Mouse (Mus musculus) forebrain, postnatal 0 days (tissue): ENCODE results near the gene Golga5. TPM values are rescaled to one million over a fixed set of nuclear protein-coding genes. Genes with fewer than 3 reads are reported as not detected.

Experiments
- ATAC-seq: fragments of 200-750 bp; cut with Nextera tagmentation; 2 replicates; pipeline ENCODE4 v1.8.0; 2017; ENCODE audit warnings: mild to moderate bottlenecking, moderate library complexity
- DNase-seq: peaks from one replicate; pipeline ENCODE4 v3.0.0-alpha.2; 2015
- H3K27ac ChIP-seq: fragments of 300-500 bp; sonication (generic); 2 replicates; pipeline ENCODE4 v1.5.1; 2014; ENCODE audit warnings: low read depth, mild to moderate bottlenecking, antibody characterized with exemption, low read length, moderate library complexity, mixed read lengths
- H3K27me3 ChIP-seq: fragments of 300-500 bp; sonication (generic); 2 replicates; pipeline ENCODE4 v1.6.1; 2014; ENCODE audit warnings: mild to moderate bottlenecking, low read length, mixed read lengths; ENCODE audit not compliant: insufficient read depth
- H3K36me3 ChIP-seq: fragments of 300-500 bp; sonication (generic); 2 replicates; pipeline ENCODE4 v1.6.1; 2014; ENCODE audit warnings: mild to moderate bottlenecking, moderate library complexity; ENCODE audit not compliant: insufficient read depth
- H3K4me1 ChIP-seq: fragments of 300-500 bp; sonication (generic); 2 replicates; pipeline ENCODE4 v1.6.1; 2014; ENCODE audit warnings: antibody characterized with exemption; ENCODE audit not compliant: insufficient read depth
- H3K4me2 ChIP-seq: fragments of 300-500 bp; sonication (generic); 2 replicates; pipeline ENCODE4 v1.6.1; 2014; ENCODE audit warnings: low read depth, mild to moderate bottlenecking, moderate library complexity
- H3K4me3 ChIP-seq: fragments of 300-500 bp; sonication (generic); 2 replicates; pipeline ENCODE4 v1.5.1; 2014; ENCODE audit warnings: low read depth, low read length, mixed read lengths
- H3K9ac ChIP-seq: fragments of 300-500 bp; sonication (generic); 2 replicates; pipeline ENCODE4 v1.6.1; 2014; ENCODE audit warnings: mild to moderate bottlenecking
- H3K9me3 ChIP-seq: fragments of 300-500 bp; sonication (generic); 2 replicates; pipeline ENCODE4 v1.6.1; 2016; ENCODE audit warnings: low read length
- CTCF ChIP-seq: sonication (generic); IDR thresholded peaks from 2 replicates; pipeline ENCODE4 v1.5.1; 2016; ENCODE audit warnings: antibody characterized with exemption, control low read depth, low read depth
- WGBS: fragments of 180-500 bp; shearing (Covaris S2); extraction: QIAGEN DNeasy Blood & Tissue Kit; methylation state at CpG from one replicate; pipeline ENCODE4 v1.1.7; 2014; 5-methylcytosine and 5-hydroxymethylcytosine counted together
- polyA plus RNA-seq: library from polyadenylated mRNA; unstranded; fragments of >200 nt; fragmentation: Nextera tagmentation; extraction: Ambion mirVana; gene quantifications from 2 replicates; pipeline ENCODE4 v1.2.1, GENCODE M21; 2015
- total RNA-seq: library from RNA; depleted of rRNA; stranded (reverse); fragments of >200 nt; gene quantifications from 2 replicates; pipeline ENCODE4 v1.2.3, GENCODE M21; 2014; rRNA removed

Gene Golga5
- total RNA-seq (28.9 and 34.9 TPM in 2 replicates), polyA plus RNA-seq (24.4 and 25.6 TPM in 2 replicates)

DNA sequence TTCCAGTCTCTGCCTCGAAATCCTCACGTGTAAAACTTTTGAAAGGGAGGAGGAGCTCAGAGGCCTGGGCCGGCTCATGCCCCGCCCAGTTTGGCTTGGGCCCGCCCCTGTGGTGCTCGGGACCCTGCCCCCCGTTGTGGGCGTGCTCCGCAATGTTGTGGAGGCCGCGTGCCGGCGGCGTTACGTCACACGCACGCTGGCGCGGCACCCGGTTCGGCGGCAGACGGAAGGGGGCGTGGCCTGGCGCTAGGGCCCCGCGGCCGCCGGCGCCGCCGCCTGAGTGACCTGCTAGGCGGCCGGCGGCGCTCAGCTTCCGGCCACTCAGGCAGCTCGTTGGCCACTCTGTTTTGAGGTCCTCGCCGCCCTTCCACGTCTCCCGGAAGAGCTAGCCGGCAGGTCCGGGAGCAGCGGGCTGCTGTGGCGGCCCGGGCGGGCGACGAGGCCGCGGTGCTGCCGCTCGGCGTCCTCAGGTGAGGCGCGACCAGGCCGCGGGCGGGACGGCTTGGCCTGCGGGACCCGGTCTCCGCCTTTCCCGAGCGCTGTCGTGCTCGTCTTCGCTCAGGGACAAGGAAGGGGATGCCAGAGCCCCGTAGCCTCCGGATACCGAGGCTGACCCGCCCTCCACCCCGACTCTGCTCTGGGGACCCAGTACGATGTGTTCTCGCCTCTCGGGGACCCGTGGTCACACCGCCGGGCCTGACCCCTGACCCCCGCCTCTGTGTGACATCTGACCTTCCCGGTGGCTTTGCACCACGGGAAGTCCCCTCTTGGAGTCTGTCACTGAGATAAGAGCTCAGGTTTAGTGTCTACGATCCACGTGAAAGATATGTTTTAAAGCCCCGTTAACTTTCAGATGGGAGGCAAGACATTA lies at the start of gene Golga5:
Gene Golga5 (plus strand): TSS at position 242 of the 871 bp plus-strand sequence.
- Histone ChIP-seq H3K4me3 (peak within 1 kb of the TSS; percentile 87), H3K36me3 (peaks cover 5% of the 10 kb centered on the region; the same call in 1 of the 2 replicates), H3K4me1 (peaks cover 7% of the 10 kb centered on the region; the same call in 1 of the 2 replicates), H3K27ac (peak within 1 kb of the TSS; percentile 82), H3K9ac (peak within 1 kb of the TSS; percentile 69), H3K27me3 (no peaks in the 10 kb centered on the region), H3K4me2 (peak within 1 kb of the TSS; percentile 86), H3K9me3 (no peaks in the 10 kb centered on the region)
- under 1% methylated on average over 58 of the region's 86 CpGs for WGBS
- no peak; the same call in 1 of the 2 replicates for TF ChIP-seq CTCF
- peak; percentile 99 for ATAC-seq
- peak; percentile 98 for DNase-seq

DNA sequence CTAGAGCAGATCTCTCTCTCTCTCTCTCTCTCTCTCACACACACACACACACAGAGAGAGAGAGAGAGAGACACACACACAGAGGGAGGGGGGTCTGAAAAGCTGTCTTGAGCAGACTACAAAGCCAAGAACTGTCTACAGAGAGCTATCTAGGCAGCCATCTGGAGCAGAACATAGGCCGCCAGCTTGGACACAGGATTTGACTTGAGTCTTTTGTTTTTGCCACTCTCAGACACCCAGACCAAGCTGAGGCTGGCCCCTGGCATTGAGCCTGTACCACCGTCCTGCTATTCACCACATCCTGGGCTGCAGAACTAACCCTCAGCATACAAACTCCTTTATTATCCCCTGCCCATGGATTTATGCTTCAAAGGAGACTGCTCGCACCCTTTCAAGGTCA lies 49.4 kb upstream of the Golga5 start:
- no peak overlapping the region for H3K4me3 ChIP-seq
- WGBS = 23% methylated on average over 3 of the region's 3 CpGs
- H3K36me3 ChIP-seq = peaks cover 11% of the 10 kb centered on the region; the same call in 1 of the 2 replicates
- no peak for TF ChIP-seq CTCF
- H3K9me3 ChIP-seq = no peaks in the 10 kb centered on the region
- H3K9ac ChIP-seq = no peak overlapping the region
- H3K27ac ChIP-seq = no peak overlapping the region
- DNase-seq (peak; percentile 43), ATAC-seq (peak; percentile 91)
- no peak overlapping the region for H3K4me2 ChIP-seq
- H3K27me3 ChIP-seq = no peaks in the 10 kb centered on the region
- no peaks in the 10 kb centered on the region for H3K4me1 ChIP-seq

DNA sequence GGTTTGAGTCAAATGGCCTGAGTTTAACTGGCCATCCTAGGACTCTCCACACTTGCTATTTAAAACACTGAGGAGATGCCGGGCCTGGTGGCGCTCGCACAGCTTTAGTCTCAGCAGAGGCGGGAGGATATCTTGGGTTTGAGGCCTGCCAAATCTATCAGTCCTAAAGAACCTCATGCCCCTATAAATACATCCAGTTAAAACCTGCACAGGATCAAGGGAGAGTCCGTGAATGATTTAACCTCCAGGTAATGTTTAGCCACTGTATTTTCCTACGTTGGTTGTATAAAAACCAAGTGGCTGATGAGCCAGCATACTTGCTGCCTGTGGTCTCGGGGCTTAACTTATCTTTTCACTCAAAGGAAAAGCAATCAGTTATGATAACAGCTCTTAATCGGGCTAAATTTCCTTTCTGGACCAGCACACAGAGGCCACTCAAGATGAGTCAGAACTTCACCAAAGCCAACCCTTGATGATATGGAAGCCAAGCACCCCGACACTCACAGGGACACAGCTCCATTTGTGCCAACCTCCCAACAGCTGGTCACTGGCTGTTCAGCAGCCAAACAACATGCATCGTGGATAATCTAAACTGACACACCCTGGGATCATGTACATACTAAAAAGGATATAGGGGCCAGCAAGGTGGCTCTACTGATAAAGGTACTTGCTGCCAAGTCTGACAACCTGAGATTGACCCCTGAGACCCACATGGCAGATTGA lies 48.6 kb upstream of the Golga5 start:
- 90% methylated on average over 10 of the region's 10 CpGs for WGBS
- no peak overlapping the region for H3K4me3 ChIP-seq
- no peaks in the 10 kb centered on the region for H3K27me3 ChIP-seq
- no peak overlapping the region for H3K27ac ChIP-seq
- ATAC-seq (no peak), DNase-seq (no peak)
- H3K9ac ChIP-seq = no peak overlapping the region
- H3K36me3 ChIP-seq = peaks cover 11% of the 10 kb centered on the region; the same call in 1 of the 2 replicates
- H3K9me3 ChIP-seq = no peaks in the 10 kb centered on the region
- no peak for TF ChIP-seq CTCF
- H3K4me1 ChIP-seq = no peaks in the 10 kb centered on the region
- no peak overlapping the region for H3K4me2 ChIP-seq

DNA sequence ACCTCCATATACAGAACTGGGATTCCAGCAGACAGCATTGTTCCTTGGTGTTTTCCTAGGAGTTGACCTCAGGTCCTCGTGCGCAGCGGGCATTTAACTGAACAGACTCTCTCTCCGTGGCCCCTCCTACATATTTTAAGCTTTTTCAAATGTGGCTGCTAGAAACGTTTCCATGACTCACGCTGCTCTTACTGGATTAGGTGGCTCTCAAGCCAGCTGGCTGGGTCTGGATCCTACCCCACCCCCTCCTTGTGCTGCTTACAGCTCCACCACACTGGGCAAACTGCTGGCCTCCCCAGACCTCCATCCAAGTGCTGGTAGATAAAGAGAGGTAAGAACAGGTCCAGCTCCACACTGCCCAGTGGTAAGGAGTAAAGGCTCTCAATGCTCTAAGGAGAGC lies 46.9 kb upstream of the Golga5 start:
- 83% methylated on average over 6 of the region's 6 CpGs for WGBS
- no peak for TF ChIP-seq CTCF
- H3K4me3 ChIP-seq = no peak overlapping the region
- DNase-seq = no peak
- H3K27me3 ChIP-seq = no peaks in the 10 kb centered on the region
- H3K4me1 ChIP-seq = no peaks in the 10 kb centered on the region
- H3K9ac ChIP-seq = no peak overlapping the region
- H3K36me3 ChIP-seq = peaks cover 8% of the 10 kb centered on the region; the same call in 1 of the 2 replicates
- H3K4me2 ChIP-seq = no peak overlapping the region
- H3K9me3 ChIP-seq = no peaks in the 10 kb centered on the region
- no peak for ATAC-seq
- H3K27ac ChIP-seq = no peak overlapping the region

DNA sequence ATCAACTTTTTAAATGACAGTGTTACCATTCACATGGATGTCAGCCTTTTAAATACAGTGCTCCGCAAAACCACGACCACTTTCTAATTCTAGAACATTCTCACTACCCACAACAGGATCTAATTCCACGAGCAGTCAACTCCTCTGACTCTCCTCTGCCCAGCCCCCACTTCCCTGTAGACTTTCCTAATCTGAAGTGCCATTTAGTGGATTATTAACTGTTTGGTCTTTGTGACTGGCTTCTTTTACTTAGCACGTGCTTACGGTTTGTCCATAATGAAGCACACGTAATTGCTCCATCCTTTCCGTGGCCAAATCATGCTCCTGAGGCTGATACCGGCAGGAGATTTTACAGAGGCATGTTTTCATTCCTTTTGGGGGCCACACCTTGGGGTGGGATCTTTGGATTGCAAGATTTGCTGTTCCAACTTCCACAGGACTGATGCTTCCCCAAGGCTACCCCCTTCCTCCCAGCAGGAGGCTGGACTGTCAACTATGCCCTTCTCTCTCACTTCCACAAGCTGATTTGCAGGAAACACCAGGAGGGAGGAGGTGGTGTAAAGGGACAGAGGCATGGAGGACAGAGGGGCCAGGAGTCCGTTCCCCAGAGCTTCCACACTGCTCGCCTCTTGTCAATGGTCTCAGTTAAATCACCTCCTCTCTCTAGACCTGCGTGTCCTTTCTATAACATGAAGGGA lies 46.2 kb upstream of the Golga5 start:
- Histone ChIP-seq H3K36me3 (peaks cover 8% of the 10 kb centered on the region; the same call in 1 of the 2 replicates), H3K4me3 (no peak overlapping the region), H3K4me1 (no peaks in the 10 kb centered on the region), H3K27me3 (no peaks in the 10 kb centered on the region), H3K4me2 (no peak overlapping the region), H3K9me3 (no peaks in the 10 kb centered on the region), H3K27ac (no peak overlapping the region), H3K9ac (no peak overlapping the region)
- 92% methylated on average over 11 of the region's 11 CpGs for WGBS
- ATAC-seq (no peak), DNase-seq (no peak)
- TF ChIP-seq CTCF = no peak

DNA sequence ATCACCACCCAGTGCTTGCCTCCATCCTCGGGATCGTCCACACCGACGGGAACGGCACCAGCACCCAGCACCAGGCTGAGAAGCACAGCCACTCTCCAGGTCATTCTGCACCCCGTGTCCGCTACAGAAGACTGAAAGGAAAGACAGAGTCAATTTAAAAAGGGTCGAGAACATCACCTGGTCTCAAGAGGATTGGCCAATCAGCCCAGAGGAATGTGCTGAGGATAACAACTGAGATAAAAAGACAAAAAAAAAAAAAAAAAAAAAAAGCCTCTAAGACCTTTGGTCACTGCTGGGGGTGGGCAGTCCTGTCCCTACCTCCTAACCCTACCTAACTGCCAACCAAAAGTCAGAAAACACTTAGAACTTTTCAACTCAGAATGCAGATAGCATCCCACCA lies 45.3 kb upstream of the Golga5 start:
- 94% methylated on average over 8 of the region's 8 CpGs for WGBS
- DNase-seq (no peak), ATAC-seq (no peak)
- H3K27me3 ChIP-seq = no peaks in the 10 kb centered on the region
- H3K36me3 ChIP-seq = peaks cover 8% of the 10 kb centered on the region; the same call in 1 of the 2 replicates
- no peak for TF ChIP-seq CTCF
- no peak overlapping the region for H3K4me3 ChIP-seq
- no peak overlapping the region for H3K27ac ChIP-seq
- H3K9me3 ChIP-seq = no peaks in the 10 kb centered on the region
- no peaks in the 10 kb centered on the region for H3K4me1 ChIP-seq
- H3K4me2 ChIP-seq = no peak overlapping the region
- no peak overlapping the region for H3K9ac ChIP-seq
